In the genomic region with DNA sequence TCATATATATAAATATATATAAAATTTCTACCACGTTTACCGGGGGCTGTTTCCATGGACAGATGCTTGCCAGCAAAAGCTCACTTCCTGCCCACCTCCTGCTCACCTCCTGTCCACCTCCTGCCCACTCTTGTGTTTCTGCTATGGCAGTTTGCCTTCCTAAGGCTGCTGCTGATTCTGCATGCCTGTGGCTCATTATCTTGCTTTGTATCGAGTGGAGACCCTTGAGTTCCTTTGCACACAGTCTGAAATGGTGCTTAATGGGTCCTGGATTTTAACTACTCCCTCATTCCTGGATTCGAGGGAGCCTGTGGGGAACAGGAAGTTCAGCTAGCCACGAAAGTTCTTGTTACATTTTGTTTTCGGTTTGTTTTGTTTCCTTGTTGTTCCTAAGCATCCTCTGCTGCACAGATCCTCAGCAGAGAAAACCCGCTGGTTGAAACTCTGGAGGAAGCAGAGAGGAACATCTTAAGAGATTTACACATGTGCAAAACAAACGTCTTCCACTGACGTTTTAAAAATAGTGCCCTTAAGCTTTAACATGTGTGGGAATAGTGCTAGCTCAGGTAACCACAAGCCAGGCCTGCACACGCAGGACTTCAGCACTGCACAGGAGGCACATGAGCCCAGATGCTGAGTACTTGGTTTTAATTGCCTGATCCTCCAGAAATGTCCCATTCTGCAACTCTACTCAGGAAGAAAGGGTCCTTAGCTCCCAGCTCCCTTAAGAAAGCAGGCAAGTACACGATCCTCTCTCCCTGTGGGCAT, we compare ENCODE assay signal across 21 mouse cellular contexts.
DNase-seq lines count a peak whose midpoint lies in the region; ATAC-seq and TF ChIP-seq lines count a peak whose summit lies in the region.
"Had no signal": no experiment of that assay in that cellular context is flagged by ENCODE, and none has a peak within 500 bp of the region (broad histone marks: within the 10 kb centered on the region; RNA-seq: fewer than 3 reads in every experiment).

No protein-coding gene starts in this region.

- H3K36me3 ChIP-seq in lung, postnatal 0 days (ENCODE audit: insufficient read depth, low read length) = no peaks in the 10 kb centered on the region
- H3K36me3 ChIP-seq in embryonic facial prominence, embryonic 13.5 days = peaks cover 11% of the 10 kb centered on the region
- H3K36me3 ChIP-seq in limb, embryonic 10.5 days = peaks cover 15% of the 10 kb centered on the region
- no peaks in the 10 kb centered on the region for H3K36me3 ChIP-seq in forebrain, postnatal 0 days (ENCODE audit: insufficient read depth)
- H3K36me3 ChIP-seq: forebrain, embryonic 12.5 days; G1E; heart, embryonic 12.5 days; midbrain, embryonic 12.5 days; neural tube, embryonic 15.5 days had no signal

- TF ChIP-seq EP300 in lung, postnatal 0 days (IDR thresholded peaks at IDR 0.05) = peak; percentile 65

- H3K4me2 ChIP-seq in lung, postnatal 0 days (replicated peaks; ENCODE audit: low read depth, low read length) = 0 out of 2 replicates have a peak overlapping the region, but pooled peaks have one; percentile 25
- peak overlapping the region; percentile 32 for H3K4me2 ChIP-seq in embryonic facial prominence, embryonic 13.5 days
- H3K4me2 ChIP-seq in forebrain, postnatal 0 days (ENCODE audit: low read depth) = no peak overlapping the region
- H3K4me2 ChIP-seq: forebrain, embryonic 12.5 days; heart, embryonic 12.5 days; midbrain, embryonic 12.5 days; neural tube, embryonic 15.5 days had no signal

- peak; percentile 82 for ATAC-seq in lung, postnatal 0 days
- no peak for ATAC-seq in embryonic facial prominence, embryonic 13.5 days (ENCODE audit: insufficient number of reproducible peaks, insufficient read depth, low FRiP score, low TSS enrichment, low read depth)
- peak; percentile 34; the same call in 1 of the 2 replicates for ATAC-seq in megakaryocyte progenitor cell, adult 5-6 weeks (replicated peaks; ENCODE audit: poor library complexity)
- ATAC-seq in forebrain, postnatal 0 days = no peak

- H3K27ac ChIP-seq in lung, postnatal 0 days (ENCODE audit: low read length) = 0 out of 2 replicates have a peak overlapping the region, but pooled peaks have one; percentile 10
- H3K27ac ChIP-seq in embryonic facial prominence, embryonic 13.5 days = peak overlapping the region; percentile 63
- H3K27ac ChIP-seq in limb, embryonic 10.5 days = peak overlapping the region; percentile 75
- H3K27ac ChIP-seq in forebrain, postnatal 0 days (ENCODE audit: low read depth, low read length) = no peak overlapping the region
- H3K27ac ChIP-seq: forebrain, embryonic 12.5 days; midbrain, embryonic 12.5 days; neural tube, embryonic 15.5 days had no signal

- H3K9me3 ChIP-seq in lung, postnatal 0 days (ENCODE audit: low read length) = no peaks in the 10 kb centered on the region
- no peaks in the 10 kb centered on the region for H3K9me3 ChIP-seq in embryonic facial prominence, embryonic 13.5 days
- H3K9me3 ChIP-seq in limb, embryonic 10.5 days (replicated peaks) = no peaks in the 10 kb centered on the region
- no peaks in the 10 kb centered on the region for H3K9me3 ChIP-seq in forebrain, postnatal 0 days (ENCODE audit: low read length)
- H3K9me3 ChIP-seq: forebrain, embryonic 12.5 days; heart, embryonic 12.5 days; midbrain, embryonic 12.5 days; neural tube, embryonic 15.5 days had no signal

- H3K4me3 ChIP-seq in lung, postnatal 0 days (ENCODE audit: low read depth, low read length) = no peak overlapping the region
- no peak overlapping the region for H3K4me3 ChIP-seq in embryonic facial prominence, embryonic 13.5 days
- H3K4me3 ChIP-seq in limb, embryonic 10.5 days = 0 out of 2 replicates have a peak overlapping the region, but pooled peaks have one; percentile 8
- no peak overlapping the region for H3K4me3 ChIP-seq in forebrain, postnatal 0 days (ENCODE audit: low read depth, low read length)
- H3K4me3 ChIP-seq: forebrain, embryonic 12.5 days; heart, embryonic 12.5 days; midbrain, embryonic 12.5 days; neural tube, embryonic 15.5 days had no signal

- H3K27me3 ChIP-seq in lung, postnatal 0 days (replicated peaks; ENCODE audit: insufficient read depth, low read length) = no peaks in the 10 kb centered on the region
- H3K27me3 ChIP-seq in embryonic facial prominence, embryonic 13.5 days = no peaks in the 10 kb centered on the region
- H3K27me3 ChIP-seq in limb, embryonic 10.5 days (ENCODE audit: low read depth, poor library complexity, severe bottlenecking) = no peaks in the 10 kb centered on the region
- no peaks in the 10 kb centered on the region for H3K27me3 ChIP-seq in forebrain, postnatal 0 days (ENCODE audit: insufficient read depth, low read length)
- H3K27me3 ChIP-seq: forebrain, embryonic 12.5 days; heart, embryonic 12.5 days; midbrain, embryonic 12.5 days; neural tube, embryonic 15.5 days had no signal

- WGBS in lung, postnatal 0 days = 34% methylated on average over 11 of the region's 11 CpGs
- 20% methylated on average over 11 of the region's 11 CpGs for WGBS in embryonic facial prominence, embryonic 13.5 days
- 47% methylated on average over 11 of the region's 11 CpGs for WGBS in limb, embryonic 10.5 days
- 60% methylated on average over 11 of the region's 11 CpGs for WGBS in forebrain, postnatal 0 days

- DNase-seq in lung, postnatal 0 days (ENCODE audit: low spot score) = peak; percentile 59
- DNase-seq in lung, postnatal 10 days = no peak
- peak; percentile 39 for DNase-seq in limb, embryonic 10.5 days (ENCODE audit: low spot score)
- no peak for DNase-seq in layer of hippocampus, adult 9-10 months (ENCODE audit: low spot score)
- no peak for DNase-seq in ovary, postnatal 36 days (ENCODE audit: low spot score)
- DNase-seq in forebrain, postnatal 0 days = no peak
- DNase-seq: cerebellum, postnatal 10 days; gastrocnemius, postnatal 36 days; heart, postnatal 36 days; kidney, adult 2 months; kidney, postnatal 4 days; liver; lung, adult 2 months; right cerebral cortex, postnatal 4 days had no signal

- no peak overlapping the region for H3K9ac ChIP-seq in lung, postnatal 0 days (replicated peaks; ENCODE audit: low read depth)
- 0 out of 2 replicates have a peak overlapping the region, but pooled peaks have one; percentile 2 for H3K9ac ChIP-seq in embryonic facial prominence, embryonic 13.5 days
- H3K9ac ChIP-seq in forebrain, postnatal 0 days = no peak overlapping the region
- H3K9ac ChIP-seq: forebrain, embryonic 12.5 days; heart, embryonic 12.5 days; midbrain, embryonic 12.5 days; neural tube, embryonic 15.5 days had no signal

- TF ChIP-seq CTCF in lung, postnatal 0 days (IDR thresholded peaks at IDR 0.05) = no peak
- TF ChIP-seq CTCF in forebrain, postnatal 0 days (IDR thresholded peaks at IDR 0.05; ENCODE audit: low read depth) = no peak

- H3K4me1 ChIP-seq in lung, postnatal 0 days (ENCODE audit: insufficient read depth, low read depth, low read length) = no peaks in the 10 kb centered on the region
- H3K4me1 ChIP-seq in embryonic facial prominence, embryonic 13.5 days = peaks cover 22% of the 10 kb centered on the region
- H3K4me1 ChIP-seq in limb, embryonic 10.5 days = peaks cover 37% of the 10 kb centered on the region
- H3K4me1 ChIP-seq in forebrain, postnatal 0 days (ENCODE audit: insufficient read depth) = no peaks in the 10 kb centered on the region
- H3K4me1 ChIP-seq: forebrain, embryonic 12.5 days; midbrain, embryonic 12.5 days; neural tube, embryonic 15.5 days had no signal

Comparison
In these comparisons a context has a peak if more than half of its experiments do, and no peak if none do; other contexts are left out.
1. DNase-seq: peak in lung, postnatal 0 days (single experiment) and limb, embryonic 10.5 days (single experiment); none in lung, postnatal 10 days (single experiment), layer of hippocampus, adult 9-10 months (single experiment), ovary, postnatal 36 days (single experiment) and forebrain, postnatal 0 days (single experiment).
2. ATAC-seq: peak in lung, postnatal 0 days (single experiment) and megakaryocyte progenitor cell, adult 5-6 weeks (single experiment); none in embryonic facial prominence, embryonic 13.5 days (single experiment) and forebrain, postnatal 0 days (single experiment).